Mouse (Mus musculus) small intestine, adult 2 months (tissue): ENCODE data around the gene Adamtsl1. TPM values are rescaled to one million over a fixed set of nuclear protein-coding genes. Genes with fewer than 3 reads are reported as not detected.

Experiments
- H3K27ac ChIP-seq: fragments of 200-500 bp; 2 replicates; pipeline ENCODE4 v1.5.1; 2012; ENCODE audit warnings: low read depth, low read length, control low read depth, inconsistent platforms; ENCODE audit not compliant: insufficient read depth
- H3K27me3 ChIP-seq: fragments of 200-500 bp; 2 replicates; pipeline ENCODE4 v1.6.1; 2012; ENCODE audit warnings: mild to moderate bottlenecking, moderate library complexity, low read length, inconsistent platforms; ENCODE audit not compliant: control insufficient read depth, insufficient read depth
- H3K36me3 ChIP-seq: fragments of 200-500 bp; 2 replicates; pipeline ENCODE4 v1.6.1; 2012; ENCODE audit warnings: mild to moderate bottlenecking, low read length, control low read depth, inconsistent platforms; ENCODE audit not compliant: control insufficient read depth, insufficient read depth
- H3K4me1 ChIP-seq: fragments of 200-500 bp; 2 replicates; pipeline ENCODE4 v1.6.1; 2012; ENCODE audit warnings: low read length, inconsistent platforms, mixed read lengths; ENCODE audit not compliant: control insufficient read depth, insufficient read depth, insufficient read length
- H3K4me3 ChIP-seq: fragments of 200-500 bp; 2 replicates; pipeline ENCODE4 v1.5.1; 2012; ENCODE audit warnings: low read depth, mild to moderate bottlenecking, control low read depth, inconsistent platforms, low read length, moderate library complexity
- CTCF ChIP-seq: fragments of 200-500 bp; IDR thresholded peaks from 2 replicates; pipeline ENCODE4 v1.5.1; 2012; ENCODE audit warnings: low read depth, mild to moderate bottlenecking, control low read depth, inconsistent platforms, low read length, moderate library complexity, mixed read lengths; ENCODE audit not compliant: insufficient replicate concordance, insufficient read length; ENCODE audit errors: extremely low read depth
- POLR2A ChIP-seq: fragments of 200-500 bp; IDR thresholded peaks from 2 replicates; pipeline ENCODE4 v1.6.1; 2012; ENCODE audit warnings: low read depth, mild to moderate bottlenecking, control low read depth, inconsistent platforms, low read length, moderate library complexity
- WGBS: fragments of 180-500 bp; shearing (Covaris S2); methylation state at CpG from one replicate; pipeline ENCODE4 v1.1.7; 2018; 5-methylcytosine and 5-hydroxymethylcytosine counted together
- polyA plus RNA-seq: library from polyadenylated mRNA; depleted of rRNA; stranded (reverse); fragments of >200 nt; gene quantifications from 2 replicates; pipeline ENCODE4 v1.2.3, GENCODE M21; 2012

Adamtsl1 gene
- polyA plus RNA-seq, 1 experiment: 1.1 TPM

- H3K36me3 ChIP-seq: no peaks in the 10 kb centered on the region
- H3K27me3 ChIP-seq: no peaks in the 10 kb centered on the region
- no peaks in the 10 kb centered on the region for H3K4me1 ChIP-seq
- no peak for TF ChIP-seq CTCF
- TF ChIP-seq POLR2A: no peak
- H3K27ac ChIP-seq: no peak overlapping the region
- H3K4me3 ChIP-seq: no peak overlapping the region
- WGBS: 81% methylated on average over 2 of the region's 2 CpGs
These were observed 213.8 kb downstream of the Adamtsl1 start for GRCm38 (mm10) chr4:85727731-85728130.

DNA sequence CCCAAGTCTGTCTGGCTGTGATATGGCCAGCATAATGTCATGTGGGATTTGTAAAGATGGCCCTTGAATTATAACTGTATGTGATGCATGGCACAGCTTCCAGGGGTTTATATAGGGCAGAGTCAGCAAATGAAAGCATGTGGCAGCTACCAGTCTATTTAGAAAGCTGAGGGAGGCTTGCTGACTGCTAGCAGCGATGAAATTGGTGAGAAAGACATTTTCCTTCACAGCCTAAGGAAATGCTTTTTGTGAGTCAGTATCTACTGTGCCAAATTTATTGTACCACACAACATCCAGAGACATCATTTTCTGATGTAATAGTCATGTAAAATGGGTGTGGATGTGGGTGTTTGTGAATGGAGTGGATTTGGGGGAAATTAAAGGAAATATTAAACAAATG is 214.4 kb downstream of the Adamtsl1 start:
- no peaks in the 10 kb centered on the region for H3K4me1 ChIP-seq
- WGBS: 61% methylated on average over 1 of the region's 1 CpGs
- no peak overlapping the region for H3K4me3 ChIP-seq
- no peak for TF ChIP-seq CTCF
- TF ChIP-seq POLR2A: no peak
- no peaks in the 10 kb centered on the region for H3K36me3 ChIP-seq
- no peaks in the 10 kb centered on the region for H3K27me3 ChIP-seq
- no peak overlapping the region for H3K27ac ChIP-seq

DNA sequence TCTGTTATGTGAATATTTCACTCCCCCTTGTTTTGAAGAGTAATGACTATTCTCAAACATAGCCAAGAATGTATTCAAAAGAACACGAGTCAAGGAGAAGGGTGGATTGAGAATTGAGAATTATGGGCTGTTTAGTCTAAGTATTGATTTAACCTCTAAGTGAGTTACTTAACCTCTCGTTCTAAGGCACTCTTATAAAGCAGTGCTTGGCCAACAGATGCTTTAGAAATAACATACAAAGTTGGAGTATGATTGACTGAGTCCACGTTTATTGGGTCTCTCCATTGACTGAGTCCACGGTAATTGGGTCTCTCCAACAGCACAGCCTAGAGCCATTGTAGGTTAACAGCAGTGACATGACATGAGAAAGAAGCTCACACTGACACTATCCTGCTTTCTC is 226.5 kb downstream of the Adamtsl1 start:
- Histone ChIP-seq H3K36me3 (no peaks in the 10 kb centered on the region), H3K27me3 (no peaks in the 10 kb centered on the region), H3K4me1 (no peaks in the 10 kb centered on the region), H3K27ac (no peak overlapping the region), H3K4me3 (no peak overlapping the region)
- 50% methylated on average over 4 of the region's 4 CpGs for WGBS
- TF ChIP-seq CTCF (no peak), POLR2A (no peak)

GRCm38 (mm10) chr4:85741825-85742391 is 227.9 kb downstream of the Adamtsl1 start:
- H3K4me3 ChIP-seq: no peak overlapping the region
- no peaks in the 10 kb centered on the region for H3K27me3 ChIP-seq
- 7% methylated on average over 3 of the region's 3 CpGs for WGBS
- H3K27ac ChIP-seq: no peak overlapping the region
- H3K36me3 ChIP-seq: no peaks in the 10 kb centered on the region
- TF ChIP-seq CTCF (no peak), POLR2A (no peak)
- no peaks in the 10 kb centered on the region for H3K4me1 ChIP-seq

DNA sequence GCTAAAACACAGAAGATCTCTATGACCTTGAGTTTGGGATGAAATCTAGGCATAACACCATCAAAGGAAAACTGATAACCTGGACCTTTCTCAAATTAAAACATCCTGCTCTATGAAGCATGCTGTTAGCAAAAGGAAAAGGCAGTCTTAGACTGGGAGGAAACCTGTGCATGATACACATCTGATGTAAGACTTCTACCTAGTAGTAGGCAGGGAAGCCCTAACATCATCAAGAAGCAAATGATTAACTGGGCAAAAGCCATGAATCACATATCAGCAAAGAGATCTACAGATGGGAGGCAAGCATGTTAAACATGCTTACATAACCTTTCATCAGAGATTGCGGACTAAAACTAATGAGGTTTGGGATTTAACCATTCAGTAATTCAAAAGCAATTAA is 229.5 kb downstream of the Adamtsl1 start:
- WGBS: 49% methylated on average over 1 of the region's 1 CpGs
- no peak for TF ChIP-seq CTCF
- no peak for TF ChIP-seq POLR2A
- no peaks in the 10 kb centered on the region for H3K4me1 ChIP-seq

DNA sequence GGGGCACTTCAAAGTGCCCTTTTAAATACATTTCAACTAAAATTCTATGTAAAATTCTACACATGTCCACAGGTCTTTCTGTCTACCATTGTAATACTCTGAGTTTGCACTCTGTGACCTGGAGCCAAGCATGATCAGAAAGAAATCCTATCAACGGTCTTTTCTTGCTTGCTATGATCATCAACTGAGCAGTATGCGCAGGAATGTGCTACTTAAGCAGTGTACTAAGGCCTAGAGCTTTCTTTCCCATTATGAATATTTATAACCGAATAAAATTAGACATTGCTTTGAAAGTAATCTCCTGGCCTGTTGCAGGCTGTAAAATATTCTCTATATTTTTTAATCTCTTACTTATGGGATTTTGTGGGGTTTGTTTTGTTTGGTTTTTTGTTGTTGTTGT is 248.7 kb downstream of the Adamtsl1 start:
- H3K4me1 ChIP-seq: no peaks in the 10 kb centered on the region
- no peaks in the 10 kb centered on the region for H3K36me3 ChIP-seq
- no peaks in the 10 kb centered on the region for H3K27me3 ChIP-seq
- TF ChIP-seq POLR2A (no peak), CTCF (no peak)
- WGBS: 87% methylated on average over 3 of the region's 3 CpGs
- H3K27ac ChIP-seq: no peak overlapping the region
- no peak overlapping the region for H3K4me3 ChIP-seq

More for the DNA sequence above, 229.5 kb downstream of the Adamtsl1 start:
- Histone ChIP-seq H3K27ac (no peak overlapping the region), H3K27me3 (no peaks in the 10 kb centered on the region), H3K4me3 (no peak overlapping the region), H3K36me3 (no peaks in the 10 kb centered on the region)

- TF ChIP-seq POLR2A: no peak
- TF ChIP-seq CTCF: no peak
- Histone ChIP-seq H3K4me1 (no peaks in the 10 kb centered on the region), H3K36me3 (no peaks in the 10 kb centered on the region), H3K4me3 (no peak overlapping the region), H3K27me3 (no peaks in the 10 kb centered on the region), H3K27ac (no peak overlapping the region)
- WGBS: 88% methylated on average over 5 of the region's 5 CpGs
These were observed 249.4 kb downstream of the Adamtsl1 start for GRCm38 (mm10) chr4:85763161-85764014.
